19 mouse cellular contexts compared by ENCODE assay signal in the genomic region with DNA sequence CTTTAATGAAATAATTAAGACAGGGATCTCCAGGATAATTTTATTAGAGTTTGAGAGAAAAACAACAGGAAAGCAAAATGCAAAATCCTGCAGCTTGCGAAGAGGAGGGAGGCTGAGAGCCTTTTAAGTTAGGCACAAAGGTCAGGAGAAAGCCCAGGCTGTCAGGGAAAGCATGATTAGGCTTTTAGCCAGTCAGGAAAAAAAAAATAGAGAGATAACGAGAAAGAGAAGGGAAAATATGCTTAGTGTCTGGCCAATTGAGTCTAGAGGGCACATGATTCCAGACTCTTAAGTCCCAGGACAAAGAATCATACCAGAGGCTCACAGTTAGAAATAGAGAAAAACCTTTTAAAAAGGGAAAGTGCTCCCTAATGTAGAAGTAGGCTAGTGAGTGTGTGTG.
"Had no signal": no experiment of that assay in that cellular context is flagged by ENCODE, and none has a peak within 500 bp of the region (broad histone marks: within the 10 kb centered on the region; RNA-seq: fewer than 3 reads in every experiment).

No protein-coding gene starts in this region.

- H3K9ac ChIP-seq: lung, embryonic 15.5 days; midbrain, embryonic 12.5 days; neural tube, embryonic 13.5 days; neural tube, embryonic 15.5 days; stomach, embryonic 15.5 days had no signal

- H3K27me3 ChIP-seq: lung, embryonic 15.5 days; midbrain, embryonic 12.5 days; neural tube, embryonic 15.5 days; stomach, embryonic 15.5 days had no signal

- H3K4me1 ChIP-seq: lung, embryonic 15.5 days; midbrain, embryonic 10.5 days; midbrain, embryonic 12.5 days; stomach, embryonic 15.5 days had no signal

- H3K9me3 ChIP-seq: lung, embryonic 15.5 days; midbrain, embryonic 10.5 days; midbrain, embryonic 12.5 days; neural tube, embryonic 13.5 days; neural tube, embryonic 15.5 days; stomach, embryonic 15.5 days had no signal

- H3K4me3 ChIP-seq: lung, embryonic 15.5 days; midbrain, embryonic 10.5 days; midbrain, embryonic 12.5 days; myocyte; neural tube, embryonic 13.5 days; neural tube, embryonic 15.5 days; stomach, embryonic 15.5 days had no signal

- ATAC-seq: lung, postnatal 0 days; midbrain, embryonic 16.5 days had no signal

- H3K27ac ChIP-seq: lung, embryonic 15.5 days; midbrain, embryonic 10.5 days; midbrain, embryonic 12.5 days; neural tube, embryonic 15.5 days; stomach, embryonic 15.5 days; stomach, postnatal 0 days had no signal

- DNase-seq: lung, adult 2 months; lung, postnatal 14 days; lung, postnatal 36 days; midbrain, embryonic 14.5 days; retina, postnatal 1 day; right cerebral cortex, adult 18-20 months; thymus, adult 2 months; thymus, postnatal 25 days; thymus, postnatal 4 days had no signal

- H3K36me3 ChIP-seq: lung, embryonic 15.5 days; midbrain, embryonic 10.5 days; midbrain, embryonic 12.5 days; neural tube, embryonic 13.5 days; neural tube, embryonic 15.5 days; stomach, embryonic 15.5 days had no signal

- H3K4me2 ChIP-seq: lung, embryonic 15.5 days; midbrain, embryonic 12.5 days; neural tube, embryonic 13.5 days; neural tube, embryonic 15.5 days; stomach, embryonic 15.5 days had no signal
